Mouse (Mus musculus) E14TG2a.4 (cell line): ENCODE measurements around the gene Tbc1d16.

ENCODE experiments used
- CTCF ChIP-seq: conservative IDR thresholded peaks from 2 replicates; pipeline ENCODE4 v1.5.1; 2014; ENCODE audit warnings: low read length
- NANOG ChIP-seq: IDR thresholded peaks from 2 replicates; pipeline ENCODE4 v1.6.1; 2014; ENCODE audit warnings: borderline replicate concordance, low read length, mixed read lengths
- POU5F1 ChIP-seq: IDR thresholded peaks from 2 replicates; pipeline ENCODE4 v1.6.1; 2014; ENCODE audit warnings: low read length, borderline replicate concordance

DNA sequence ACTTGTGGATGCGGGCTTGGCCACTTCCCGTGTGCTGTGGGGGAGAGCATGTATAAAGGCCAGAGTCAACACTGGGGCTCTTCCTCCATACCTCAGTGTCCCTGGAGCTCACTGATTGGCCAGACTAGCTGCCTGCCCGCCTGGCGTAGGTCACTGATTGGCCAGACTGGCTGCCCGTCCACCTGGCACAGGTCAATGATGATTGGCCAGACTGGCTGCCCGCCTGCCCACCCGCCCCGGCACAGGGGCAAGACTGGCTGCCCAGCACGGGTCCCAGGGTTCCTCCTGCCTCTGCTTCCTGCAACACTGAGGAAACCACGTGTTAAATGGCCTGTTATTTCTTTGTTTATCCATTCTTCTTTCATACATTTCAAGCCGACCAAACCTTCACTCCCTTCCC is 68.8 kb downstream of the Tbc1d16 start:
- TF ChIP-seq CTCF, result no peak
- TF ChIP-seq POU5F1, result no peak
- no peak for TF ChIP-seq NANOG
